Mouse (Mus musculus): ENCODE measurements around the gene Tob1. TPM values are rescaled to one million over a fixed set of nuclear protein-coding genes. Genes with fewer than 3 reads are reported as not detected.

Gene Tob1
- total and polyA plus RNA-seq, 3 experiments = 2.4 to 7.5 TPM; not detected in 1

DNA sequence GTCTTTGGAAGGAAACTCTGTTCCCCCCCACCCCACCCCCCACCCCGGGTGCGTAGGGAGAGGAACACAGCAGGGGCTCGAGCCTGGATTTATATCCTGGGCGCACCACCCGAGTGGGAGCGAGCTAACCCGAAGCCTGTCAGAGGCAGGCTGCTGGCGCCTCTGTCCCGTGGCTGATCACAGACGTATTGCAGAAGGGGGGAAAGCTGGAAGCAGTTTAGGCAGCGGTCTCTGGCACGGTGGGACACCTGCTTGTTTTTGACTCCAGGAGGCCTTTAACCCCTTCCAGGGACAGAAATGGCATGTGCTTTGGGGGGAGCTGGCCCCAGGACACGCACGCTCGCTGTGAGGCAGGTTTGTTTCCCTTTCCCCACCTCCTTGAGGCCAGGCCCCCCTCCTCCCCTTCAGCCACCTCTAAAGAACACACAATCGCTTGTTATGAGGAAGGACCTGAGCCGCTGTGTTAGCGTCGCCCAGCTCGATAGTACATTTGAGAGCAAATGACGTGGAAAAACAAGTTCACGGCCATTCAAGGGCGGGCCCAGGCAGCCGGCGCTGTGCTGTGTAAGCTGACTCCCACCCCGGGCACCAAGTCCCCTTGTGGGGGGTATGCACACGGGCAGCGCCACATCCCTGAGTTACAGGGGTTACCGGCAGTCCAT, 31.6 kb downstream of the Tob1 start:
- Histone ChIP-seq H3K4me3 (ENCODE audit: control insufficient read depth in 1 of 2, insufficient read depth in 1 of 2, low read depth in 2 of 2, low read length in 2 of 2) (no peak overlapping the region), H3K9ac (ENCODE audit: control insufficient read depth, low read depth, low read length, poor library complexity, severe bottlenecking) (no peak overlapping the region), H3K27ac (ENCODE audit: control insufficient read depth, low read depth, low read length) (no peak overlapping the region), H3K36me3 (ENCODE audit: control insufficient read depth in 1 of 2, insufficient read depth in 2 of 2, low read length in 2 of 2) (no peaks in the 10 kb centered on the region), H3K27me3 (ENCODE audit: control insufficient read depth in 1 of 2, insufficient read depth in 2 of 2, low read length in 2 of 2) (peaks cover 14 to 21% of the 10 kb centered on the region in 2 experiments), H3K9me3 (replicated peaks; ENCODE audit: insufficient read depth, low read length) (no peaks in the 10 kb centered on the region), H3K4me1 (ENCODE audit: control insufficient read depth in 1 of 2, insufficient read depth in 2 of 2, low read length in 2 of 2) (no peaks in the 10 kb centered on the region), H3K79me2 (ENCODE audit: control insufficient read depth, insufficient read depth, low read length, poor library complexity) (no peaks in the 10 kb centered on the region)
- TF ChIP-seq POLR2AphosphoS2 (IDR thresholded peaks at IDR 0.05; ENCODE audit: low read length) = no peak
- TF ChIP-seq RCOR1 (IDR thresholded peaks at IDR 0.05; ENCODE audit: low read depth, low read length) = no peak
- TF ChIP-seq POLR2A (IDR thresholded peaks at IDR 0.05; ENCODE audit: control insufficient read depth in 1 of 2, insufficient read depth in 1 of 2, low read depth in 1 of 2, low read length in 2 of 2, poor library complexity in 1 of 2) = 0 out of 4 replicates have a peak, but pooled peaks of 1 of the 2 experiments have one; percentile 21
- no peak for TF ChIP-seq SIN3A (IDR thresholded peaks at IDR 0.05; ENCODE audit: low read length)
- TF ChIP-seq ZNF384 (IDR thresholded peaks at IDR 0.05; ENCODE audit: low read depth, low read length) = no peak
- no peak for TF ChIP-seq TAL1 (IDR thresholded peaks at IDR 0.05; ENCODE audit: low read length)
- TF ChIP-seq TCF12 (IDR thresholded peaks at IDR 0.05; ENCODE audit: low read depth, low read length) = no peak
- no peak for DNase-seq (ENCODE audit: low read depth, low spot score)

DNA sequence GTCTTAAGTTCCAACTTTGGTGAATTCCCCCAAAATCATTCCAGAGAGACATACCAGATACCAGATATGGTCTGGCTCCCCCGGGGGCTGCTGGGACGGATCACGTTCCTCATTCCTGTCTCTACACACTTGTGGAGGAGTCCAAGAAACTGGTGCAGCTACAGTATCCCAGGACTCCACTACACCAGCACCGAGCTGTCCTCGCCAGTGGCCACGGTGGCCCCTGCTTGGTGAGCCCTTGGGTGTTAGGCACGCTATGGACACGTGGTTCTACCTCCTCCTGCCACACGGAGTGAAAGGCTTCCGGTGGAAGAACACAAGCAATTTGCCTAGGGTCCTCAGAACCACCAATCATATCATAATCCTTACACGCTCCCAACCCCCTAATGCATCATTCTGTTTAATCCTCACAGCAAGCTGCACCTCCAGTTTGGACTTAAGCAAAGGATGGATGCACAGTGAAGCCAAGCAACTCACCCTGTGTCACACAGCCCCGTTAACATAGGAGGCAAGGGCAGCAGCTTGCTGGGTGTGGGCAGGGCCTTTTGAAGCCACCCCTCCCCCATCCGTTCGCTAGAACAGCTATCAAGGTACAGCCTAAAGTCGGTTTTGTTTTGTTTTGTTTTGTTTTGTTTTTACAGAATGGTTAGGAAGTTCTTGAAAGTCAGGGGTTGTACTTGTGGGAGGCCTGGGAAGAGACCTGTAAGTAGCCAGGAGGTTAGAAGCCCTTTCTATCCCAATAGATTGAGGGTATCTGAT, 32.3 kb downstream of the Tob1 start:
- Histone ChIP-seq H3K9me3 (replicated peaks; ENCODE audit: insufficient read depth, low read length) (no peaks in the 10 kb centered on the region), H3K4me1 (ENCODE audit: control insufficient read depth in 1 of 2, insufficient read depth in 2 of 2, low read length in 2 of 2) (no peaks in the 10 kb centered on the region), H3K79me2 (ENCODE audit: control insufficient read depth, insufficient read depth, low read length, poor library complexity) (no peaks in the 10 kb centered on the region), H3K9ac (ENCODE audit: control insufficient read depth, low read depth, low read length, poor library complexity, severe bottlenecking) (no peak overlapping the region), H3K27me3 (ENCODE audit: control insufficient read depth in 1 of 2, insufficient read depth in 2 of 2, low read length in 2 of 2) (peaks cover 19 to 21% of the 10 kb centered on the region in 2 experiments), H3K4me3 (ENCODE audit: control insufficient read depth in 1 of 2, insufficient read depth in 1 of 2, low read depth in 2 of 2, low read length in 2 of 2) (no peak overlapping the region), H3K36me3 (ENCODE audit: control insufficient read depth in 1 of 2, insufficient read depth in 2 of 2, low read length in 2 of 2) (no peaks in the 10 kb centered on the region), H3K27ac (ENCODE audit: control insufficient read depth, low read depth, low read length) (no peak overlapping the region)
- TF ChIP-seq CHD1 (IDR thresholded peaks at IDR 0.05; ENCODE audit: low read depth, low read length) = no peak
- TF ChIP-seq SIN3A (IDR thresholded peaks at IDR 0.05; ENCODE audit: low read length) = no peak
- TF ChIP-seq MXI1 (IDR thresholded peaks at IDR 0.05; ENCODE audit: low read depth, low read length) = no peak
- no peak for TF ChIP-seq HCFC1 (IDR thresholded peaks at IDR 0.05; ENCODE audit: low read depth, low read length)
- no peak for TF ChIP-seq JUND (IDR thresholded peaks at IDR 0.05; ENCODE audit: low read depth, low read length)
- TF ChIP-seq RAD21 (IDR thresholded peaks at IDR 0.05; ENCODE audit: low read depth, low read length) = no peak
- no peak for TF ChIP-seq GATA1 (IDR thresholded peaks at IDR 0.05; ENCODE audit: low read depth, low read length)
- TF ChIP-seq RCOR1 (IDR thresholded peaks at IDR 0.05; ENCODE audit: low read depth, low read length) = no peak
- no peak for TF ChIP-seq TAL1 (IDR thresholded peaks at IDR 0.05; ENCODE audit: low read length)
- DNase-seq (ENCODE audit: low read depth, low spot score) = no peak

GRCm38 (mm10) chr11:94244385-94244784, 33.1 kb downstream of the Tob1 start:
- peaks cover 24 to 29% of the 10 kb centered on the region in 2 experiments for H3K27me3 ChIP-seq (ENCODE audit: control insufficient read depth in 1 of 2, insufficient read depth in 2 of 2, low read length in 2 of 2)
- H3K9me3 ChIP-seq (replicated peaks; ENCODE audit: insufficient read depth, low read length) = no peaks in the 10 kb centered on the region
- no peak overlapping the region for H3K4me3 ChIP-seq (ENCODE audit: control insufficient read depth in 1 of 2, insufficient read depth in 1 of 2, low read depth in 2 of 2, low read length in 2 of 2)
- H3K36me3 ChIP-seq (ENCODE audit: control insufficient read depth in 1 of 2, insufficient read depth in 2 of 2, low read length in 2 of 2) = no peaks in the 10 kb centered on the region
- H3K27ac ChIP-seq (ENCODE audit: control insufficient read depth, low read depth, low read length) = no peak overlapping the region
- TF ChIP-seq MAFK (IDR thresholded peaks at IDR 0.05; ENCODE audit: borderline replicate concordance, low read depth, low read length) (no peak), ZC3H11A (IDR thresholded peaks at IDR 0.05; ENCODE audit: low read depth, low read length) (no peak), USF2 (IDR thresholded peaks at IDR 0.05; ENCODE audit: borderline replicate concordance in 1 of 2, insufficient read depth in 1 of 2, low read depth in 1 of 2, low read length in 2 of 2) (no peak), GATA1 (IDR thresholded peaks at IDR 0.05; ENCODE audit: low read depth, low read length) (no peak), CHD2 (IDR thresholded peaks at IDR 0.05; ENCODE audit: low read length) (no peak), ETS1 (IDR thresholded peaks at IDR 0.05; ENCODE audit: low read depth, low read length) (no peak), CTCF (IDR thresholded peaks at IDR 0.05 in 2 of 3, conservative IDR thresholded peaks at IDR 0.05 in 1 of 3; ENCODE audit: control insufficient read depth in 1 of 3, insufficient read depth in 1 of 3, low read depth in 2 of 3, low read length in 3 of 3, poor library complexity in 1 of 3, severe bottlenecking in 1 of 3) (no peak)
- no peaks in the 10 kb centered on the region for H3K4me1 ChIP-seq (ENCODE audit: control insufficient read depth in 1 of 2, insufficient read depth in 2 of 2, low read length in 2 of 2)
- H3K79me2 ChIP-seq (ENCODE audit: control insufficient read depth, insufficient read depth, low read length, poor library complexity) = no peaks in the 10 kb centered on the region
- DNase-seq (ENCODE audit: low read depth, low spot score) = no peak
- H3K9ac ChIP-seq (ENCODE audit: control insufficient read depth, low read depth, low read length, poor library complexity, severe bottlenecking) = no peak overlapping the region
